Mouse (Mus musculus): ENCODE measurements around the gene Dlx4. TPM values are rescaled to one million over a fixed set of nuclear protein-coding genes. Genes with fewer than 3 reads are reported as not detected.
A peak's percentile ranks its signal among the peaks of the same experiment; 100 is the strongest.

Gene Dlx4
- polyA plus RNA-seq, 1 experiment from 2014 or later = not detected

DNA sequence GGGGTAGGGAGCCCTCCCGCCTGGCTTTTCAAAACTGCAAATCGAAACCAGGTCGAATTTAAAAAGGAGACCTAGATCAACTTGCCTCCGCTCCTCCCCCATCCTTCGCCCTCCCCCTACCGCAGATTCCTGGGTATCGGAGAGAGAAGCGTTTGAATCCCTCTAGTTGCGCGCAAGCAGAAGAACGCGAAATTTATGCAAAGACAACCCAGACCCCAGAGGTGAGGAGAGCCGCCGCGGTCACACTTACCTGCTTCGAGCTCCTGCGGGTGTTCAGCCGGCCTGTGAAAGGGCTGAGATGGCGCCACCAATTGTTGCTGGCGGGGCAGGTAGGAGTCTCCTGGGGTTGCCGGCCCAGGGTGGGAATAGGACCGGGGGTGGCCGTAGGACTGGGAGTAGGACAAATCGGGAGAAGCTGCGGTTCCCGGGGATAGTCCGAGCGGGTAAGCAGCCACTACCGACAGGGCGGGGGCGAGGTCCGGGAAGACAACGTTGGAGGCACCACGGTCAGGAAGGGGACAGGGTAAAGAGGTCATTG lies 1.0 kb downstream of the Dlx4 start:
- H3K4me3 ChIP-seq (ENCODE audit: low read length) = peak overlapping the region; percentile 36
- no peaks in the 10 kb centered on the region for H3K9me3 ChIP-seq (ENCODE audit: control insufficient read depth, low read length)
- WGBS = under 1% methylated on average over 34 of the region's 34 CpGs
- no peak for ATAC-seq
- peak overlapping the region; percentile 63 for H3K4me2 ChIP-seq (ENCODE audit: low read length)
- H3K27ac ChIP-seq (ENCODE audit: low read depth, low read length) = no peak overlapping the region
- peaks cover 78% of the 10 kb centered on the region for H3K27me3 ChIP-seq (replicated peaks; ENCODE audit: control insufficient read depth, insufficient read depth, low read length)
- no peaks in the 10 kb centered on the region for H3K36me3 ChIP-seq (ENCODE audit: control insufficient read depth, insufficient read depth, low read length)
- peaks cover 19% of the 10 kb centered on the region for H3K4me1 ChIP-seq (ENCODE audit: control insufficient read depth, insufficient read depth, low read depth, low read length)
- no peak overlapping the region for H3K9ac ChIP-seq (ENCODE audit: low read depth, low read length)

DNA sequence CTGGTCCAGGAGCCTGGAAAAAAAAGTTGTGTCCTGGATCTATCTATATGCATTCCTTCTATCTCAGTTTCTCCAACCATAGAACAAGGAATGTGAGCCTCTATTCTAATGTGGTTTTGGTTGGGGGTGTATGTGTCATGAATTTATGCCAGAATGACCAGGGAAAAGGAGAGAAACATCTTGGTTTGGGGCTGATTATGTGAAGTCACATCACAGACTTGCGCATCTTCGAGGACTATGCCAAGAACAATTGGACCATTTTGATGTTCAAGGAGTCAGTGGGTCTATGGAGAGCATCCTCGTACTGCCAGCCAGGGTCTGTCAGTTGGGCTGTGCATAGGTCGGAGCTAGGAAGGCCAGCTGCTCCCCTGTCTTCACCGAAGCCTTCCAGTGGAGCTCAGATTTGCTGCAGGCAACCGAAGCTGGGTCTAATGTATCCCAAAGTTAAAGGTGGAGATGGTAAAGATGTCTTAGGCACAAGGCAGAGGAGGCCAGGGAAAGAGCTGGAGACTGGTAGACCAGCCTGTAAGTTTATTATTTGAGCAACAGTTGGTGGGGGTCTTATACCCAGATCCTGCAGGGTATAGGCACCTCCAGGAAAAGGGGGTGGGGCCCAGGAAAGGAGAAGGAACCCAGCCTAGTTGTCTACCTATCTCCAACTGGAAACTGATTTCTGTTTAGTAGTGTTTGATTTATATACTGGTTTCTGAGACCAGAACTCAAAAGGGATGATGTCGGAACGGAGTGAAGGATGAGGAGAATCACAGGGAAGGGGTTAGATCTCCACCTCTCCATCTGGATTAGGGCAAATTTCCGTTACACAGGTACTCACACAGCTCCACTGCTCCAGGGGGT lies 1.7 kb downstream of the Dlx4 start:
- Histone ChIP-seq H3K27ac (ENCODE audit: low read depth, low read length) (no peak overlapping the region), H3K4me3 (ENCODE audit: low read length) (no peak overlapping the region; the same call in 1 of the 2 replicates), H3K9me3 (ENCODE audit: control insufficient read depth, low read length) (no peaks in the 10 kb centered on the region), H3K9ac (ENCODE audit: low read depth, low read length) (no peak overlapping the region), H3K4me2 (ENCODE audit: low read length) (no peak overlapping the region), H3K4me1 (ENCODE audit: control insufficient read depth, insufficient read depth, low read depth, low read length) (peaks cover 19% of the 10 kb centered on the region), H3K27me3 (replicated peaks; ENCODE audit: control insufficient read depth, insufficient read depth, low read length) (peaks cover 83% of the 10 kb centered on the region), H3K36me3 (ENCODE audit: control insufficient read depth, insufficient read depth, low read length) (no peaks in the 10 kb centered on the region)
- 10% methylated on average over 9 of the region's 9 CpGs for WGBS
- no peak for ATAC-seq

DNA sequence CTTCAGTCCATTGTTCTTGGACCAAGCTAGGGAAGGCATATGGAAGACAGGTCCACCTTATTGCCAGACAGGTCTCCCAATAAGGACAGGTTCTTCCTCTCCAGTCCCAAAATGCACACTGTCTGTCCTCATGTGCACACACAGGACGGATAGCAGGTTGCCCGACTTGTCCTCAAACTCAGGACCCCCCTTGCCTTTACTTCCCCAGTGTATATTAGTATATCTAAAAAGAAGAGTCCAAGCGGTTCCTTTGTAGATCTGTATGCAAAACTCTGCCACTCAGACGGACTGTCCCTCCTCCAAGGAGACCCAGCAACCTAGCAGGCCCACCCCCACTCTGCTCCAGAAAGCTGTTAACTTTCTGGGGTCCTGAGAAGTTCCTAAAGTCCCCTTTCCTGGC lies 2.4 kb downstream of the Dlx4 start:
- Histone ChIP-seq H3K27ac (ENCODE audit: low read depth, low read length) (no peak overlapping the region), H3K9me3 (ENCODE audit: control insufficient read depth, low read length) (no peaks in the 10 kb centered on the region), H3K4me2 (ENCODE audit: low read length) (no peak overlapping the region), H3K9ac (ENCODE audit: low read depth, low read length) (no peak overlapping the region), H3K36me3 (ENCODE audit: control insufficient read depth, insufficient read depth, low read length) (no peaks in the 10 kb centered on the region), H3K4me1 (ENCODE audit: control insufficient read depth, insufficient read depth, low read depth, low read length) (peaks cover 19% of the 10 kb centered on the region), H3K27me3 (replicated peaks; ENCODE audit: control insufficient read depth, insufficient read depth, low read length) (peaks cover 83% of the 10 kb centered on the region), H3K4me3 (ENCODE audit: low read length) (no peak overlapping the region)
- 7% methylated on average over 4 of the region's 4 CpGs for WGBS
- no peak for ATAC-seq

DNA sequence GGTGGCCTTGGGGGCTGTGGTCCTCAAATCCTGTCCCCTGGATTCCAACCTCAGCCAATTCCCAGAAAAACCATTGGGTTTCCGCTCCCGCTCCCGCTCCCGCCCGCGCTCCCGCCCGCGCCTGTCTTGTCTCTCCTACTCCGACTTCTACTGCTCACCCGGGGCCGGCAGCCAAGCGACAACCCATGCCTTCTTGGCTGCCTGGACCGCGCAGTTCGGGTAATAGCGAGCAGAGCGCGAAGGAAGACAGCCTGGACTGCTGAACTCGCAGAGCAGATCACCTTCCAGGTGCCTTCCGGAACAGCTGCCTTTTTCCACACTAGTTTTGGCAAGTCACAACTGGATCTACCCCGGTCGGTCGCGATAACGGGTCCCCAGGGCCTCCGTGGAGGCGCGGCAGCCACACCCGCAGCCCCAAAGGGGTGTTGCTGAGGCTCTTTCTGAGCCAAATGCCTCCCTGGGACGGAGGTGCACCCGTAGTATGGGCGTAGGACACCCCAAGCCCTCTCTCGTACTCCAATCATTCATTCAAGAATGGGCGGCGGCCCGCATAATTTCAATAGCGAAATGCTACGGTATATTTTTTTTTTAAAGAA lies 3.0 kb downstream of the Dlx4 start:
- H3K4me2 ChIP-seq (ENCODE audit: low read length) = peak overlapping the region; percentile 10; the same call in 1 of the 2 replicates
- ATAC-seq = no peak
- no peak overlapping the region for H3K9ac ChIP-seq (ENCODE audit: low read depth, low read length)
- H3K27me3 ChIP-seq (replicated peaks; ENCODE audit: control insufficient read depth, insufficient read depth, low read length) = peaks cover 81% of the 10 kb centered on the region
- H3K9me3 ChIP-seq (ENCODE audit: control insufficient read depth, low read length) = no peaks in the 10 kb centered on the region
- H3K4me3 ChIP-seq (ENCODE audit: low read length) = 0 out of 2 replicates have a peak overlapping the region, but pooled peaks have one; percentile 12
- WGBS = 2% methylated on average over 39 of the region's 39 CpGs
- no peaks in the 10 kb centered on the region for H3K36me3 ChIP-seq (ENCODE audit: control insufficient read depth, insufficient read depth, low read length)
- H3K4me1 ChIP-seq (ENCODE audit: control insufficient read depth, insufficient read depth, low read depth, low read length) = peaks cover 19% of the 10 kb centered on the region
- no peak overlapping the region for H3K27ac ChIP-seq (ENCODE audit: low read depth, low read length)

DNA sequence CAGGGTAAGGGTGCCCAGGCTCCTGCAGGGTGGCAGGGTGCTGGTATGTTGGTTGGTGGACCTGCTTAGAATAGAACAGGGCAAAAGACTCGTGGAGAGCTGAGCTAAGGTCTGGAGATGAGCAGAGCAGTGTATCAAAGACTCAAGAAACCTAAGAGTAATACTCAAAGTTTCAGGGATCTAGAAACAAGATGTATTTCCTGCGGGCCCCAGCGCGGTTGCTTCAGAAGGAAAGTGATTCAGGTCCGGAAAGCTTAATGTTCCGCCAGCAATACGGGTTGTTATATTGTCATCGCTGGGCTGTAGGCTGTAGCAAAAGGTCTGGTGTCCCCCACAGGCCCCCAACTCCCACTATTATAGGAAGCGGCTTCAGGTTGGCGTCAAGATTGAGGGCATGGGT lies 3.8 kb downstream of the Dlx4 start:
- ATAC-seq = no peak
- H3K36me3 ChIP-seq (ENCODE audit: control insufficient read depth, insufficient read depth, low read length) = no peaks in the 10 kb centered on the region
- no peak overlapping the region for H3K4me2 ChIP-seq (ENCODE audit: low read length)
- H3K27me3 ChIP-seq (replicated peaks; ENCODE audit: control insufficient read depth, insufficient read depth, low read length) = peaks cover 73% of the 10 kb centered on the region
- H3K9me3 ChIP-seq (ENCODE audit: control insufficient read depth, low read length) = no peaks in the 10 kb centered on the region
- H3K27ac ChIP-seq (ENCODE audit: low read depth, low read length) = no peak overlapping the region
- WGBS = 15% methylated on average over 10 of the region's 10 CpGs
- H3K4me3 ChIP-seq (ENCODE audit: low read length) = no peak overlapping the region
- H3K4me1 ChIP-seq (ENCODE audit: control insufficient read depth, insufficient read depth, low read depth, low read length) = peaks cover 19% of the 10 kb centered on the region
- H3K9ac ChIP-seq (ENCODE audit: low read depth, low read length) = no peak overlapping the region

DNA sequence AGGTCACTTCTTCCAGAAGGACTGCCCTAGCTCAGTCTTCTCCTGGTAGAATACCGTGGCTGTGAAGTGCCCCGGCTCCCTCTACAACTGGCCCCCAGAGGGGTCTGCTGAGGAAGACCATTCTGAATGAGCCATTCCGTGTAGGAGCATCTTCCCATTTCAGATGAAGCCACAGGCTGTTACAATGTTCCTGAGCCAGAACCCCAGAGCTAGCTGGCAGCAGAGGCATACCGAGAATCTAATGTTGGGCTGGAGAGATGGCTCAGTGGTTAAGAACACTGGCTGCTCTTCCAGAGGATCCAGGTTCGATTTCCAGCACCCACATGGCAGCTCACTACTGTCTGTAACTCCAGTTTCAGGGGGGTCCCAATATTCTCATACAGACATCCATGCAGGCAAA lies 6.2 kb downstream of the Dlx4 start:
- H3K4me1 ChIP-seq (ENCODE audit: control insufficient read depth, insufficient read depth, low read depth, low read length) = peaks cover 6% of the 10 kb centered on the region
- H3K4me3 ChIP-seq (ENCODE audit: low read length) = no peak overlapping the region
- WGBS = 61% methylated on average over 5 of the region's 5 CpGs
- no peaks in the 10 kb centered on the region for H3K36me3 ChIP-seq (ENCODE audit: control insufficient read depth, insufficient read depth, low read length)
- no peak overlapping the region for H3K9ac ChIP-seq (ENCODE audit: low read depth, low read length)
- H3K4me2 ChIP-seq (ENCODE audit: low read length) = no peak overlapping the region
- H3K27ac ChIP-seq (ENCODE audit: low read depth, low read length) = no peak overlapping the region
- no peaks in the 10 kb centered on the region for H3K9me3 ChIP-seq (ENCODE audit: control insufficient read depth, low read length)
- ATAC-seq = no peak
- peaks cover 53% of the 10 kb centered on the region for H3K27me3 ChIP-seq (replicated peaks; ENCODE audit: control insufficient read depth, insufficient read depth, low read length)

DNA sequence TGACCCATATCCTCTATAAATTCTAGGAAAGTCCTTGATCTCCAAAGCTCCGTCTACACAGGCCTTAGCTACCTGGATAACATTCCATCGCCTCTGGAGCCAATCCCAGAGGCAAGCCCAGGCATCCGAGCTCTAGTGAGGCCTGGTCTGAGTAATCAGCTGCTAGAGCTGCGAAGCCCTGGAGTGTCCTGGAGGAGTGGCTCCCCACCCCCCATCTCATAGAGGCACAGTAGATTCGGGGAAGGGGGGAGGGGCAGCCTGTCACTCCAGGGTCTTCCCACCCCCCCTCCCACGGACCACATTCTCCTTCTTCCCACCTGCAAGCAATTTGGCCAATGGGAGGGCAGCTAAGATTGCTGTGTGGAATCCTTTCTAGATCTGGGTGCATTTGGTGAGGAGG lies 8.8 kb downstream of the Dlx4 start:
- no peak overlapping the region for H3K9ac ChIP-seq (ENCODE audit: low read depth, low read length)
- peaks cover 35% of the 10 kb centered on the region for H3K27me3 ChIP-seq (replicated peaks; ENCODE audit: control insufficient read depth, insufficient read depth, low read length)
- H3K36me3 ChIP-seq (ENCODE audit: control insufficient read depth, insufficient read depth, low read length) = no peaks in the 10 kb centered on the region
- no peak for ATAC-seq
- H3K4me1 ChIP-seq (ENCODE audit: control insufficient read depth, insufficient read depth, low read depth, low read length) = no peaks in the 10 kb centered on the region
- 24% methylated on average over 5 of the region's 6 CpGs for WGBS
- H3K9me3 ChIP-seq (ENCODE audit: control insufficient read depth, low read length) = no peaks in the 10 kb centered on the region
- H3K4me2 ChIP-seq (ENCODE audit: low read length) = no peak overlapping the region
- H3K4me3 ChIP-seq (ENCODE audit: low read length) = no peak overlapping the region
- H3K27ac ChIP-seq (ENCODE audit: low read depth, low read length) = no peak overlapping the region

DNA sequence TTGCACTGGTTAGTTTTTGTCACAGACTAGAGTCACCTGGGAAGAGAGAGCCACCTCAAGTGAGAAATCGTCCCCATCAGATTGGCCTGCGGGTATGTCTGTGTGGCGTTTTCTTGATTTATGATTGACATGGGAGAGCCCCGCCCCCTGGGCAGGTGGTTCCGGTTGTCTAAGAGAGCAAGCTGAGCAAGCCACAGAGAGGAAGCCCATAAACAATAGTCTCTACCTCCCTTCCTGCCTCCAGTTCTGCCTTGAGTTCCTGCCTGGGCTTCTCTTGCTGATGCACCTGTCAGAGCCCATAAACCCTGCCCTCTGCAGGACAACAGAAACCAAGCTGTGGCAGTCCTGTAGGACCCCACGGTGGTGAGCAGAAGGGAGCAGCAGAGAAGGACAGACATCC lies 12.7 kb downstream of the Dlx4 start:
- Histone ChIP-seq H3K4me3 (ENCODE audit: low read length) (no peak overlapping the region), H3K9ac (ENCODE audit: low read depth, low read length) (no peak overlapping the region), H3K4me2 (ENCODE audit: low read length) (no peak overlapping the region), H3K27me3 (replicated peaks; ENCODE audit: control insufficient read depth, insufficient read depth, low read length) (peaks cover 4% of the 10 kb centered on the region), H3K36me3 (ENCODE audit: control insufficient read depth, insufficient read depth, low read length) (no peaks in the 10 kb centered on the region), H3K9me3 (ENCODE audit: control insufficient read depth, low read length) (no peaks in the 10 kb centered on the region), H3K27ac (ENCODE audit: low read depth, low read length) (no peak overlapping the region), H3K4me1 (ENCODE audit: control insufficient read depth, insufficient read depth, low read depth, low read length) (no peaks in the 10 kb centered on the region)
- ATAC-seq = no peak
- WGBS = 75% methylated on average over 6 of the region's 6 CpGs

DNA sequence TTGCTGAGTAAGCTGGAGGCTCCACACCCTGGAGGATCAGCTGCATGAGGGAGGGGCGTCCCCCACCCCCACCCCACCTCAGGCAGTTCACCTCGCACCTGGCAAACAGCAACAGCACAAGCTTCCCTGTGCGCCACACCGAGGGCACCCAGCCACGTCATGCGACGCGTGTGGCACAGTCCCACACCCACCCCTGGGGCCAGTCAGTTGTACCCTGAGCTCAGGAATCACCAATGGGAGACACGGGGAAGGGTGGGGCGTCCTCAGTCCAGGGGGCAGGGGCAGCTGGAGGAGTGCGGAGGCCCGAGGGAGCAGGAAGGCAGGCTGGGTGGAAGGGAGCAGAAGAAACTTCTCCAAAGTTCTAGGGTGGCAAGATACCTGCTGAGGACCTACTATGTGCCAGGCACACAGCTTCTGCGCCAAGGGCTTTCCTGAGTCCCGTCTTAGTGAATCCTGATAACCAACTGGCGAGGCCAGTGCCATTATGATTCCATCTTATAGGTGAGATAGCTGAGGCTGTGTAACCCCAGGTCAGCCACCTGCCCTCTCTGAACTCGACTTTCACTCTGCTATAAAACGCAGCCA lies 15.3 kb downstream of the Dlx4 start:
- ATAC-seq = no peak
- Histone ChIP-seq H3K4me2 (ENCODE audit: low read length) (no peak overlapping the region), H3K9ac (ENCODE audit: low read depth, low read length) (no peak overlapping the region), H3K27ac (ENCODE audit: low read depth, low read length) (no peak overlapping the region), H3K4me3 (ENCODE audit: low read length) (no peak overlapping the region), H3K36me3 (ENCODE audit: control insufficient read depth, insufficient read depth, low read length) (no peaks in the 10 kb centered on the region), H3K4me1 (ENCODE audit: control insufficient read depth, insufficient read depth, low read depth, low read length) (peaks cover 7% of the 10 kb centered on the region), H3K27me3 (replicated peaks; ENCODE audit: control insufficient read depth, insufficient read depth, low read length) (no peaks in the 10 kb centered on the region; the same call in none of the 2 replicates), H3K9me3 (ENCODE audit: control insufficient read depth, low read length) (no peaks in the 10 kb centered on the region)
- 80% methylated on average over 17 of the region's 17 CpGs for WGBS
